Mouse (Mus musculus) left cerebral cortex, postnatal 4 days (tissue): ENCODE data around the gene Msh4. TPM values are rescaled to one million over a fixed set of nuclear protein-coding genes. Genes with fewer than 3 reads are reported as not detected.
"Not testable (repeated sequence)": the region's sequence is repeated elsewhere in the genome, so short reads cannot be mapped to it uniquely, and the experiment has no call there.

Experiments used
- DNase-seq: peaks from one replicate; pipeline ENCODE4 v3.0.0-alpha.2; 2022
- intact Hi-C: fragments of 180-260 bp; cut with DNase I; formaldehyde crosslinking; loops from one replicate; pipeline ENCODE4 v1.15.1; 2025
- total RNA-seq, 2 experiments: library from RNA; stranded (reverse); gene quantifications; 2 replicates each; pipeline ENCODE4 v1.2.3; 2021

Msh4 gene
- total RNA-seq, 2 experiments from 2014 or later: 0.64 to 0.97 TPM

GRCm38 (mm10) chr3:153911882-153912440 lies 6.0 kb upstream of the Msh4 start:
- intact Hi-C loops: no loop called here
- no peak for DNase-seq

GRCm38 (mm10) chr3:153911197-153911881 lies 5.4 kb upstream of the Msh4 start:
- intact Hi-C loops: no loop called here
- peak; percentile 23 for DNase-seq

GRCm38 (mm10) chr3:153910489-153910888 lies 4.6 kb upstream of the Msh4 start:
- intact Hi-C loops: no loop called here

GRCm38 (mm10) chr3:153908919-153909318 lies 3.0 kb upstream of the Msh4 start:
- intact Hi-C loops: no loop called here
- no peak for DNase-seq

More at GRCm38 (mm10) chr3:153910489-153910888, 4.6 kb upstream of the Msh4 start:
- DNase-seq: no peak

GRCm38 (mm10) chr3:153905251-153906135 lies 445 bp downstream of the Msh4 start:
- intact Hi-C loops: no loop called here

GRCm38 (mm10) chr3:153904586-153904985 lies 1.4 kb downstream of the Msh4 start:
- DNase-seq: peak; percentile 55
- intact Hi-C loops: no loop called here

More at GRCm38 (mm10) chr3:153905251-153906135, 445 bp downstream of the Msh4 start:
- no peak for DNase-seq

GRCm38 (mm10) chr3:153902595-153902994 lies 3.3 kb downstream of the Msh4 start:
- DNase-seq: no peak
- intact Hi-C loops: no loop called here

GRCm38 (mm10) chr3:153901904-153902303 lies 4.0 kb downstream of the Msh4 start:
- intact Hi-C loops: no loop called here
- DNase-seq: no peak

GRCm38 (mm10) chr3:153897216-153897615 lies 8.7 kb downstream of the Msh4 start:
- intact Hi-C loops: loop anchor here (10.0 kb wide), 1 partner anchor 1132 kb away; no protein-coding TSS in a partner anchor
- no peak for DNase-seq

GRCm38 (mm10) chr3:153895454-153895853 lies 10.5 kb downstream of the Msh4 start:
- intact Hi-C loops: loop anchor here (10.0 kb wide), 1 partner anchor 1131 kb away; no protein-coding TSS in a partner anchor
- DNase-seq: no peak

GRCm38 (mm10) chr3:153889188-153889781 lies 16.7 kb downstream of the Msh4 start:
- intact Hi-C loops: no loop called here
- DNase-seq: no peak

- intact Hi-C loops: no loop called here
- DNase-seq: no peak
Measured at GRCm38 (mm10) chr3:153888141-153888540, 17.8 kb downstream of the Msh4 start.

- intact Hi-C loops: no loop called here
Measured at GRCm38 (mm10) chr3:153886296-153886695, 19.6 kb downstream of the Msh4 start.

GRCm38 (mm10) chr3:153871396-153871795 lies 34.5 kb downstream of the Msh4 start:
- intact Hi-C loops: no loop called here

More at GRCm38 (mm10) chr3:153886296-153886695, 19.6 kb downstream of the Msh4 start:
- no peak for DNase-seq

GRCm38 (mm10) chr3:153867149-153868136 lies 38.5 kb downstream of the Msh4 start:
- intact Hi-C loops: no loop called here
- DNase-seq: no peak

More at GRCm38 (mm10) chr3:153871396-153871795, 34.5 kb downstream of the Msh4 start:
- no peak for DNase-seq

GRCm38 (mm10) chr3:153864636-153865429 lies 41.1 kb downstream of the Msh4 start:
- DNase-seq: no peak
- intact Hi-C loops: no loop called here

GRCm38 (mm10) chr3:153863816-153864215 lies 42.1 kb downstream of the Msh4 start:
- no peak for DNase-seq
- intact Hi-C loops: no loop called here

GRCm38 (mm10) chr3:153860392-153860791 lies 45.5 kb downstream of the Msh4 start:
- DNase-seq, intact Hi-C loops: not testable (repeated sequence)
